Mouse (Mus musculus): ENCODE data around the gene Eepd1.

GRCm38 (mm10) chr9:25455027-25455426 is 26.3 kb upstream of the Eepd1 start:
- TF ChIP-seq CTCF (conservative IDR thresholded peaks at IDR 0.05; ENCODE audit: low read length) = no peak
- TF ChIP-seq NANOG (IDR thresholded peaks at IDR 0.05; ENCODE audit: borderline replicate concordance, low read length) = no peak
- no peak for TF ChIP-seq POU5F1 (IDR thresholded peaks at IDR 0.05; ENCODE audit: borderline replicate concordance, low read length)
